In the genomic region with DNA sequence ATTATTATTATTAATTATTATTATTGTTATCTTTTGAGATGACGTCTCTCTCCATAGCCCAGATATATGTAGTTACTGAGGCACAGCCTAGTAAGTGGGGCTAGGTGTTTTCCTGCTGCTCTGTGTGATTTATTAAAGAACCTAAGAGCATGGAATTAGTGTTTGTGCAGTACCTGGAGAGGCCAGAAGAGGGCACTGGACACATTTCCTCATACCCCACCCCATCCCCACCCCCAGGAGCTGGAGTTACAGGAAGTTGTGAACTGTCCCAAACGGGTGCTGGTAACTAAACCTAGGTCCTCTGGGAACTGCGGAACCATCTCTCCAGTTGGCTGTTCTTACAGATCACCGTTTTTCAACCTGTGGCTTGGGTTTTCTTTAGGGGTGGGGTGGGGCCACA, we compare ENCODE assay signal across 11 mouse cellular contexts.
DNase-seq lines count a peak whose midpoint lies in the region; ATAC-seq and TF ChIP-seq lines count a peak whose summit lies in the region.
"Had no signal": no experiment of that assay in that cellular context is flagged by ENCODE, and none has a peak within 500 bp of the region (broad histone marks: within the 10 kb centered on the region; RNA-seq: fewer than 3 reads in every experiment).

No protein-coding gene starts in this region.

- no peaks in the 10 kb centered on the region for H3K9me3 ChIP-seq in heart, embryonic 10.5 days
- no peaks in the 10 kb centered on the region; the same call in 1 of the 2 replicates for H3K9me3 ChIP-seq in heart, embryonic 12.5 days (replicated peaks)
- H3K9me3 ChIP-seq in liver, postnatal 0 days (ENCODE audit: low read length), result no peaks in the 10 kb centered on the region
- H3K9me3 ChIP-seq: forebrain, embryonic 12.5 days; stomach, embryonic 15.5 days had no signal

- no peaks in the 10 kb centered on the region for H3K27me3 ChIP-seq in heart, embryonic 10.5 days (ENCODE audit: insufficient read depth, poor library complexity, severe bottlenecking)
- no peaks in the 10 kb centered on the region for H3K27me3 ChIP-seq in heart, embryonic 12.5 days (replicated peaks)
- no peaks in the 10 kb centered on the region for H3K27me3 ChIP-seq in liver, postnatal 0 days (ENCODE audit: insufficient read depth, low read length)
- H3K27me3 ChIP-seq: forebrain, embryonic 12.5 days; stomach, embryonic 15.5 days had no signal

- H3K9ac ChIP-seq in heart, embryonic 12.5 days, result no peak overlapping the region
- H3K9ac ChIP-seq in liver, postnatal 0 days (replicated peaks), result no peak overlapping the region
- H3K9ac ChIP-seq: forebrain, embryonic 12.5 days; stomach, embryonic 15.5 days had no signal

- DNase-seq in heart, embryonic 10.5 days (ENCODE audit: low spot score), result no peak
- DNase-seq in 3T3-L1 (ENCODE audit: low read depth, low spot score) (peak; percentile 51), R1 (ENCODE audit: low read depth, low spot score) (peak; percentile 91)
- DNase-seq in liver, postnatal 0 days, result peak; percentile 60
- no peak for DNase-seq in Muller cell, postnatal 12 days (ENCODE audit: inconsistent ontology term)
- no peak for DNase-seq in gastrocnemius, postnatal 36 days
- DNase-seq: midbrain, embryonic 14.5 days had no signal

- no peak for ATAC-seq in heart, embryonic 12.5 days (ENCODE audit: insufficient number of reproducible peaks, low FRiP score)
- ATAC-seq in liver, postnatal 0 days, result peak; percentile 26; the same call in 1 of the 2 replicates
- no peak for ATAC-seq in erythroid progenitor cell, adult 5-6 weeks (replicated peaks; ENCODE audit: low FRiP score, poor library complexity, severe bottlenecking)

- peaks cover 41% of the 10 kb centered on the region for H3K4me1 ChIP-seq in heart, embryonic 10.5 days
- H3K4me1 ChIP-seq in heart, embryonic 12.5 days (replicated peaks), result peaks cover 27% of the 10 kb centered on the region
- H3K4me1 ChIP-seq in liver, postnatal 0 days (ENCODE audit: insufficient read depth), result peaks cover 14% of the 10 kb centered on the region

- TF ChIP-seq EP300 in liver, postnatal 0 days (IDR thresholded peaks at IDR 0.05; ENCODE audit: low read depth), result no peak

- 72% methylated on average over 4 of the region's 4 CpGs for WGBS in heart, embryonic 10.5 days
- 63% methylated on average over 4 of the region's 4 CpGs for WGBS in heart, embryonic 12.5 days
- WGBS in liver, postnatal 0 days (ENCODE audit: insufficient replicate concordance), result 68% methylated on average over 4 of the region's 4 CpGs

- no peak overlapping the region for H3K4me2 ChIP-seq in heart, embryonic 12.5 days
- H3K4me2 ChIP-seq in liver, postnatal 0 days (ENCODE audit: low read depth, low read length), result no peak overlapping the region
- H3K4me2 ChIP-seq: forebrain, embryonic 12.5 days; stomach, embryonic 15.5 days had no signal

- peak; percentile 60 for TF ChIP-seq CTCF in liver, postnatal 0 days (IDR thresholded peaks at IDR 0.05; ENCODE audit: low read depth)

- intact Hi-C loops in gastrocnemius, postnatal 36 days (cut with DNase I), result no loop called here

- H3K4me3 ChIP-seq in heart, embryonic 10.5 days, result no peak overlapping the region
- H3K4me3 ChIP-seq in heart, embryonic 12.5 days, result no peak overlapping the region
- no peak overlapping the region for H3K4me3 ChIP-seq in liver, postnatal 0 days (ENCODE audit: low read depth, low read length)
- H3K4me3 ChIP-seq: forebrain, embryonic 12.5 days; stomach, embryonic 15.5 days had no signal

- H3K36me3 ChIP-seq in heart, embryonic 10.5 days, result no peaks in the 10 kb centered on the region
- H3K36me3 ChIP-seq in heart, embryonic 12.5 days, result no peaks in the 10 kb centered on the region
- H3K36me3 ChIP-seq in liver, postnatal 0 days (replicated peaks; ENCODE audit: insufficient read depth, low read length), result no peaks in the 10 kb centered on the region
- H3K36me3 ChIP-seq: forebrain, embryonic 12.5 days; stomach, embryonic 15.5 days had no signal

- H3K27ac ChIP-seq in heart, embryonic 10.5 days, result peak overlapping the region; percentile 33
- no peak overlapping the region for H3K27ac ChIP-seq in heart, embryonic 12.5 days (ENCODE audit: poor library complexity, severe bottlenecking)
- peak overlapping the region; percentile 64; the same call in 1 of the 2 replicates for H3K27ac ChIP-seq in liver, postnatal 0 days (ENCODE audit: low read depth)
- H3K27ac ChIP-seq: forebrain, embryonic 12.5 days; stomach, embryonic 15.5 days had no signal

Comparison
In these comparisons a context has a peak if more than half of its experiments do, and no peak if none do; other contexts are left out.
1. DNase-seq: peak in 3T3-L1 (single experiment), R1 (single experiment) and liver, postnatal 0 days (single experiment); none in heart, embryonic 10.5 days (single experiment), Muller cell, postnatal 12 days (single experiment) and gastrocnemius, postnatal 36 days (0 of 2).